Mouse (Mus musculus) E14TG2a.4 (cell line): ENCODE results near the gene Anln.
A peak's percentile ranks its signal among the peaks of the same experiment; 100 is the strongest.

Experiments used
- CTCF ChIP-seq: conservative IDR thresholded peaks from 2 replicates; pipeline ENCODE4 v1.5.1; 2014; ENCODE audit warnings: low read length
- NANOG ChIP-seq: IDR thresholded peaks from 2 replicates; pipeline ENCODE4 v1.6.1; 2014; ENCODE audit warnings: borderline replicate concordance, low read length, mixed read lengths
- POU5F1 ChIP-seq: IDR thresholded peaks from 2 replicates; pipeline ENCODE4 v1.6.1; 2014; ENCODE audit warnings: low read length, borderline replicate concordance

- peak; percentile 70 for TF ChIP-seq CTCF
- TF ChIP-seq POU5F1 = no peak
- TF ChIP-seq NANOG = no peak
Observed at GRCm38 (mm10) chr9:22327475-22328387, 61.3 kb downstream of the Anln start.
